Mouse (Mus musculus) midbrain, postnatal 0 days (tissue): ENCODE data around the gene Rpp21. TPM values are rescaled to one million over a fixed set of nuclear protein-coding genes. Genes with fewer than 3 reads are reported as not detected.
A peak's percentile ranks its signal among the peaks of the same experiment; 100 is the strongest.

Experiments
- ATAC-seq: fragments of 200-750 bp; cut with Nextera tagmentation; 2 replicates; pipeline ENCODE4 v1.8.0; 2017; ENCODE audit warnings: moderate number of reproducible peaks, mild to moderate bottlenecking, moderate TSS enrichment, moderate library complexity; ENCODE audit not compliant: low FRiP score
- DNase-seq: peaks from one replicate; pipeline ENCODE4 v3.0.0-alpha.2; 2015; ENCODE audit warnings: low spot score
- H3K27ac ChIP-seq: fragments of 300-500 bp; sonication (generic); 2 replicates; pipeline ENCODE4 v1.5.1; 2014; ENCODE audit warnings: low read depth, mild to moderate bottlenecking, low read length, mixed read lengths
- H3K27me3 ChIP-seq: fragments of 300-500 bp; sonication (generic); 2 replicates; pipeline ENCODE4 v1.6.1; 2014; ENCODE audit warnings: low read length, control low read depth, mixed read lengths; ENCODE audit not compliant: insufficient read depth
- H3K36me3 ChIP-seq: fragments of 300-500 bp; sonication (generic); 2 replicates; pipeline ENCODE4 v1.6.1; 2014; ENCODE audit warnings: low read length, control low read depth, mixed read lengths; ENCODE audit not compliant: insufficient read depth
- H3K4me1 ChIP-seq: fragments of 300-500 bp; sonication (generic); 2 replicates; pipeline ENCODE4 v1.6.1; 2014; ENCODE audit warnings: mild to moderate bottlenecking, control low read depth, antibody characterized with exemption, low read length, mixed read lengths; ENCODE audit not compliant: insufficient read depth
- H3K4me2 ChIP-seq: fragments of 300-500 bp; sonication (generic); 2 replicates; pipeline ENCODE4 v1.6.1; 2014; ENCODE audit warnings: low read depth, mild to moderate bottlenecking, low read length, mixed read lengths; ENCODE audit not compliant: poor library complexity, severe bottlenecking
- H3K4me3 ChIP-seq: fragments of 300-500 bp; sonication (generic); 2 replicates; pipeline ENCODE4 v1.5.1; 2014; ENCODE audit warnings: low read depth, mild to moderate bottlenecking, low read length, moderate library complexity
- H3K9ac ChIP-seq: fragments of 300-500 bp; sonication (generic); replicated peaks from 2 replicates; pipeline ENCODE4 v1.6.1; 2014; ENCODE audit warnings: mild to moderate bottlenecking, low read length, moderate library complexity, mixed read lengths; ENCODE audit not compliant: poor library complexity, severe bottlenecking
- H3K9me3 ChIP-seq: fragments of 300-500 bp; sonication (generic); 2 replicates; pipeline ENCODE4 v1.6.1; 2016; ENCODE audit warnings: low read length, control low read depth
- CTCF ChIP-seq: IDR thresholded peaks from 2 replicates; pipeline ENCODE4 v1.5.1; 2016; ENCODE audit warnings: antibody characterized with exemption, mild to moderate bottlenecking
- WGBS: fragments of 180-500 bp; shearing (Covaris S2); extraction: QIAGEN DNeasy Blood & Tissue Kit; methylation state at CpG from one replicate; pipeline ENCODE4 v1.1.7; 2014; 5-methylcytosine and 5-hydroxymethylcytosine counted together
- polyA plus RNA-seq: library from polyadenylated mRNA; unstranded; fragments of >200 nt; fragmentation: Nextera tagmentation; extraction: Ambion mirVana; gene quantifications from 2 replicates; pipeline ENCODE4 v1.2.1, GENCODE M21; 2015
- total RNA-seq: library from RNA; depleted of rRNA; stranded (reverse); fragments of >200 nt; gene quantifications from 2 replicates; pipeline ENCODE4 v1.2.3, GENCODE M21; 2014

Gene Rpp21
- total and polyA plus RNA-seq, 2 experiments from 2014 or later: 47.7 to 169 TPM

GRCm38 (mm10) chr17:36257241-36257947, 475 bp downstream of the Rpp21 start:
- ATAC-seq: peak; percentile 96
- DNase-seq: peak; percentile 87
- peak overlapping the region; percentile 80 for H3K4me3 ChIP-seq
- under 1% methylated on average over 36 of the region's 37 CpGs for WGBS
- TF ChIP-seq CTCF: peak; percentile 83
- H3K9me3 ChIP-seq: no peaks in the 10 kb centered on the region
- peaks cover 35% of the 10 kb centered on the region for H3K36me3 ChIP-seq
- H3K4me1 ChIP-seq: 0 out of 2 replicates have a peak, but pooled peaks cover 4% of the 10 kb centered on the region
- peak overlapping the region; percentile 54 for H3K4me2 ChIP-seq
- H3K27ac ChIP-seq: peak overlapping the region; percentile 94
- 0 out of 2 replicates have a peak, but pooled peaks cover 3% of the 10 kb centered on the region for H3K27me3 ChIP-seq
- H3K9ac ChIP-seq: peak overlapping the region; percentile 95

GRCm38 (mm10) chr17:36253087-36253600, 4.7 kb downstream of the Rpp21 start:
- Histone ChIP-seq H3K4me2 (no peak overlapping the region), H3K9ac (no peak overlapping the region), H3K9me3 (no peaks in the 10 kb centered on the region), H3K36me3 (peaks cover 6% of the 10 kb centered on the region; the same call in 1 of the 2 replicates), H3K4me3 (no peak overlapping the region), H3K4me1 (0 out of 2 replicates have a peak, but pooled peaks cover 4% of the 10 kb centered on the region), H3K27me3 (0 out of 2 replicates have a peak, but pooled peaks cover 7% of the 10 kb centered on the region), H3K27ac (no peak overlapping the region)
- 60% methylated on average over 6 of the region's 6 CpGs for WGBS
- ATAC-seq (no peak), DNase-seq (no peak)
- TF ChIP-seq CTCF: no peak

- DNase-seq (no peak), ATAC-seq (no peak)
- H3K4me2 ChIP-seq: peak overlapping the region; percentile 39
- WGBS: 15% methylated on average over 25 of the region's 25 CpGs
- H3K9ac ChIP-seq: no peak overlapping the region
- peaks cover 6% of the 10 kb centered on the region; the same call in 1 of the 2 replicates for H3K36me3 ChIP-seq
- 0 out of 2 replicates have a peak, but pooled peaks cover 4% of the 10 kb centered on the region for H3K4me1 ChIP-seq
- H3K9me3 ChIP-seq: no peaks in the 10 kb centered on the region
- no peak overlapping the region for H3K27ac ChIP-seq
- peak overlapping the region; percentile 17 for H3K4me3 ChIP-seq
- H3K27me3 ChIP-seq: 0 out of 2 replicates have a peak, but pooled peaks cover 7% of the 10 kb centered on the region
- no peak for TF ChIP-seq CTCF
These were observed 5.5 kb downstream of the Rpp21 start for GRCm38 (mm10) chr17:36252250-36252876.

- no peak overlapping the region for H3K4me3 ChIP-seq
- 27% methylated on average over 33 of the region's 33 CpGs for WGBS
- H3K9me3 ChIP-seq: no peaks in the 10 kb centered on the region
- no peak for TF ChIP-seq CTCF
- DNase-seq (no peak), ATAC-seq (no peak)
- 0 out of 2 replicates have a peak, but pooled peaks cover 7% of the 10 kb centered on the region for H3K27me3 ChIP-seq
- H3K9ac ChIP-seq: no peak overlapping the region
- H3K4me1 ChIP-seq: no peaks in the 10 kb centered on the region
- H3K27ac ChIP-seq: no peak overlapping the region
- no peak overlapping the region for H3K4me2 ChIP-seq
- no peaks in the 10 kb centered on the region for H3K36me3 ChIP-seq
These were observed 9.0 kb downstream of the Rpp21 start for GRCm38 (mm10) chr17:36248886-36249285.

GRCm38 (mm10) chr17:36245741-36246140, 12.1 kb downstream of the Rpp21 start:
- Histone ChIP-seq H3K27me3 (peaks cover 3% of the 10 kb centered on the region; the same call in 1 of the 2 replicates), H3K36me3 (no peaks in the 10 kb centered on the region), H3K9ac (no peak overlapping the region), H3K27ac (no peak overlapping the region), H3K4me1 (no peaks in the 10 kb centered on the region), H3K9me3 (no peaks in the 10 kb centered on the region), H3K4me2 (no peak overlapping the region), H3K4me3 (no peak overlapping the region)
- 86% methylated on average over 2 of the region's 2 CpGs for WGBS
- peak; percentile 31 for TF ChIP-seq CTCF
- DNase-seq: no peak
- ATAC-seq: no peak
